Comparison of ENCODE assay signal across 8 mouse cellular contexts in the genomic region with DNA sequence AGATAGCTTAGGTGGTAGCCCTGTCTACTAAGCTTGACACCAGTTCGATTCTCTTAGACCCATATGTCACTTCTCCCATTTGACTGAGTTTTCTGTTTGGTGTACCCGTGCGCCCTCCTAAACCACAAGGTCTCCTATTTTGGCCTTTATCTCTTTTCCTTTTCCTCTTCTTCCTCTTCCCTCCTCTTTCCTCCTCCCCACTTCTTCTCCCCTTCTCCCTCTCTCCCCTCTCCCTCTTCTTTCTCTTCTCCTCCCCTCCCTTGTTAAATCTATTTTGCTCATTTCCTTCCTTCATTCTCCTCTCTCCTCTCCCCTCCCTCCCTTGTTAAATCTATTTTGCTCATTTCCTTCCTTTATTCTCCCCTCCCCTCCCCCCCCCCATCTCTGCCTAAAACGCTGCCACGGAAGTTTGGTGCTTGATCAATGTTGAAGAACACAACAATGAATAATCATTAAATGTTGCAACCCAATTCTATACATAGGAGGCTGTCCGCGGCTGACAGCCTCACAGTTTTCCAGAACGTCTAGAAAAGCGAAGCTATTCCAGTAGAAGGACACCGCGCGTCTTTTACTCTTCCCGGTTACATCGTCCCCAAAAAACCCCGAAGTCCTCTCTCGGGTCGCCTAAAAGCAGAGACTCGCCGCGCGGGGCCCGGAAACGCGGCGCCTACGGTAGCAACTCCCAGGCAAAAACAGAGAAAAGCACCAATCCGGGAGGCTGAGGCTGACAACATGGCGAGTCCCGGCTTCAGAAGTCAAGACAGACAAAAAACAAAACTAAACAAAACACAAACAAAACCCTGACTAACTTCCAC. TPM values are rescaled to one million over a fixed set of nuclear protein-coding genes. Genes with fewer than 3 reads are reported as not detected.
A peak's percentile ranks its signal among the peaks of the same experiment; 100 is the strongest.
DNase-seq lines count a peak whose midpoint lies in the region; ATAC-seq and TF ChIP-seq lines count a peak whose summit lies in the region.

No protein-coding gene starts in this region.

- no peaks in the 10 kb centered on the region; the same call in 1 of the 2 replicates for H3K36me3 ChIP-seq in heart, embryonic 12.5 days
- H3K36me3 ChIP-seq in CH12.LX (replicated peaks in 1 of 2; ENCODE audit: control insufficient read depth in 1 of 2, insufficient read depth in 1 of 2, low read length in 1 of 2): peaks cover 8 to 23% of the 10 kb centered on the region in 2 experiments
- H3K36me3 ChIP-seq in limb, embryonic 15.5 days: 0 out of 2 replicates have a peak, but pooled peaks cover 2% of the 10 kb centered on the region
- no peaks in the 10 kb centered on the region for H3K36me3 ChIP-seq in stomach, embryonic 15.5 days

- peaks cover 40% of the 10 kb centered on the region for H3K79me2 ChIP-seq in CH12.LX (replicated peaks; ENCODE audit: control insufficient read depth, extremely low read depth, insufficient read depth, poor library complexity, severe bottlenecking)

- WGBS in heart, embryonic 12.5 days: 7% methylated on average over 29 of the region's 29 CpGs
- WGBS in limb, embryonic 15.5 days: 9% methylated on average over 29 of the region's 29 CpGs
- WGBS in stomach, embryonic 15.5 days: 8% methylated on average over 29 of the region's 29 CpGs

- in situ Hi-C loops in CH12.LX (cut with MboI; ENCODE audit: low pct_ligation_motif_present, low pct_unique_long_range_greater_than_20kb, low sequenced_read_pairs): no loop called here

- H3K27me3 ChIP-seq in heart, embryonic 12.5 days (replicated peaks): no peaks in the 10 kb centered on the region
- no peaks in the 10 kb centered on the region for H3K27me3 ChIP-seq in CH12.LX (replicated peaks)
- no peaks in the 10 kb centered on the region for H3K27me3 ChIP-seq in limb, embryonic 15.5 days
- H3K27me3 ChIP-seq in stomach, embryonic 15.5 days (replicated peaks): no peaks in the 10 kb centered on the region

- TF ChIP-seq CTCF in CH12.LX (conservative IDR thresholded peaks at IDR 0.05 in 1 of 2, IDR thresholded peaks at IDR 0.05 in 1 of 2; ENCODE audit: low read depth in 2 of 2, low read length in 2 of 2): no peak

- dilution Hi-C loops in CH12.LX (cut with MboI; ENCODE audit: extremely low pct_ligation_motif_present, extremely low pct_unique_long_range_greater_than_20kb, low sequenced_read_pairs): no loop called here

- TF ChIP-seq EP300 in CH12.LX (IDR thresholded peaks at IDR 0.05; ENCODE audit: low read length): peak; percentile 33; the same call in 1 of the 2 replicates

- TF ChIP-seq POLR2A in CH12.LX (IDR thresholded peaks at IDR 0.05; ENCODE audit: low read depth, low read length): no peak; the same call in 1 of the 2 replicates

- intact Hi-C loops in heart, postnatal 10 days (cut with DNase I): loop anchor here (5.0 kb wide), 1 partner anchor 169 kb away; a partner anchor contains a TSS

- H3K4me2 ChIP-seq in heart, embryonic 12.5 days: peak overlapping the region; percentile 97
- peak overlapping the region; percentile 93 for H3K4me2 ChIP-seq in CH12.LX (ENCODE audit: insufficient read depth, low read depth, poor library complexity, severe bottlenecking)
- peak overlapping the region; percentile 56 for H3K4me2 ChIP-seq in limb, embryonic 15.5 days
- peak overlapping the region; percentile 64 for H3K4me2 ChIP-seq in stomach, embryonic 15.5 days

- H3K9me3 ChIP-seq in heart, embryonic 12.5 days (replicated peaks): no peaks in the 10 kb centered on the region
- no peaks in the 10 kb centered on the region for H3K9me3 ChIP-seq in CH12.LX (replicated peaks; ENCODE audit: low read length)
- no peaks in the 10 kb centered on the region for H3K9me3 ChIP-seq in limb, embryonic 15.5 days
- H3K9me3 ChIP-seq in stomach, embryonic 15.5 days: no peaks in the 10 kb centered on the region

- no peak for TF ChIP-seq RAD21 in CH12.LX (IDR thresholded peaks at IDR 0.05; ENCODE audit: low read depth, low read length)

- H3K9ac ChIP-seq in heart, embryonic 12.5 days: peak overlapping the region; percentile 88
- H3K9ac ChIP-seq in CH12.LX (ENCODE audit: insufficient read depth, low read depth): peak overlapping the region; percentile 94
- peak overlapping the region; percentile 53 for H3K9ac ChIP-seq in limb, embryonic 15.5 days
- peak overlapping the region; percentile 63; the same call in 1 of the 2 replicates for H3K9ac ChIP-seq in stomach, embryonic 15.5 days

- peak overlapping the region; percentile 92 for H3K4me3 ChIP-seq in heart, embryonic 12.5 days
- H3K4me3 ChIP-seq in CH12.LX (replicated peaks in 1 of 3; ENCODE audit: low read depth in 2 of 3, low read length in 2 of 3, poor library complexity in 1 of 3): peak overlapping the region; percentile 63 to 70 (median 66)
- peak overlapping the region; percentile 83 for H3K4me3 ChIP-seq in limb, embryonic 15.5 days
- peak overlapping the region; percentile 90 for H3K4me3 ChIP-seq in stomach, embryonic 15.5 days (replicated peaks)

- no peak for DNase-seq in heart, postnatal 10 days
- no peak for DNase-seq in CH12.LX (ENCODE audit: extremely low read depth)
- DNase-seq in gastrocnemius, adult 8-10 months (ENCODE audit: low spot score in 2 of 2): no peak
- no peak for DNase-seq in kidney, postnatal 25 days

- peak overlapping the region; percentile 87 for H3K27ac ChIP-seq in heart, embryonic 12.5 days (ENCODE audit: poor library complexity, severe bottlenecking)
- H3K27ac ChIP-seq in CH12.LX (ENCODE audit: insufficient read depth, low read depth): peak overlapping the region; percentile 79
- H3K27ac ChIP-seq in limb, embryonic 15.5 days: peak overlapping the region; percentile 93
- peak overlapping the region; percentile 98 for H3K27ac ChIP-seq in stomach, embryonic 15.5 days

- peaks cover 17% of the 10 kb centered on the region for H3K4me1 ChIP-seq in heart, embryonic 12.5 days (replicated peaks)
- peaks cover 2 to 3% of the 10 kb centered on the region in 2 experiments; a peak in 3 of 4 replicates for H3K4me1 ChIP-seq in CH12.LX (ENCODE audit: control insufficient read depth in 1 of 2, insufficient read depth in 2 of 2)
- H3K4me1 ChIP-seq in limb, embryonic 15.5 days: peaks cover 15% of the 10 kb centered on the region
- H3K4me1 ChIP-seq in stomach, embryonic 15.5 days: peaks cover 13% of the 10 kb centered on the region

- ATAC-seq in heart, embryonic 12.5 days (ENCODE audit: insufficient number of reproducible peaks, low FRiP score): peak; percentile 60
- ATAC-seq in erythroblast, adult 5-6 weeks (replicated peaks; ENCODE audit: low FRiP score, poor library complexity, severe bottlenecking): peak; percentile 75
- peak; percentile 64 for ATAC-seq in limb, embryonic 15.5 days (ENCODE audit: insufficient number of reproducible peaks, low FRiP score, low TSS enrichment, low read depth)
- peak; percentile 48; the same call in 1 of the 2 replicates for ATAC-seq in stomach, embryonic 15.5 days (ENCODE audit: insufficient read depth, low FRiP score, low read depth)

TF ChIP-seq in CH12.LX, 34 proteins besides CTCF, POLR2A, EP300 and RAD21 (continues in another document):
- peak; percentile 31; the same call in 1 of the 2 replicates for TF ChIP-seq ELF1 (IDR thresholded peaks at IDR 0.05; ENCODE audit: low read depth, low read length)
- TF ChIP-seq SIN3A (IDR thresholded peaks at IDR 0.05; ENCODE audit: low read length): no peak; the same call in 1 of the 2 replicates
- TF ChIP-seq ZNF384 (IDR thresholded peaks at IDR 0.05; ENCODE audit: low read depth, low read length): no peak
- no peak for TF ChIP-seq JUND (conservative IDR thresholded peaks at IDR 0.05; ENCODE audit: low read depth, low read length)
- TF ChIP-seq JUN (IDR thresholded peaks at IDR 0.05; ENCODE audit: insufficient read depth, low read depth, low read length): no peak
- no peak; the same call in 1 of the 2 replicates for TF ChIP-seq ZMIZ1 (IDR thresholded peaks at IDR 0.05; ENCODE audit: low read depth, low read length)
- TF ChIP-seq NELFE (IDR thresholded peaks at IDR 0.05; ENCODE audit: low read depth, low read length): no peak

RNA-seq across cellular contexts. Expression of a gene that starts 0.8 kb away (rescaled TPM):
- 47.4 and 49.1 TPM in 2 replicates for polyA plus RNA-seq in heart, embryonic 12.5 days (2016; fragmentation: Nextera tagmentation; extraction: Ambion mirVana)
- 10 to 100 TPM; 21.5 to 21.9 TPM for total RNA-seq in heart, postnatal 10 days (2021)
- total RNA-seq in CH12.LX (2012; rRNA removed) (66.6 and 90.4 TPM in 2 replicates), CH12.LX (2014; rRNA removed) (55.5 and 55.9 TPM in 2 replicates)
- polyA plus RNA-seq in CH12.LX (2012; ENCODE audit: insufficient read length, low read depth): 169 and 197 TPM in 2 replicates
- 10.6 and 20.5 TPM in 2 replicates for total RNA-seq in erythroblast, adult 5-6 weeks (2015; ENCODE audit: low replicate concordance)
- total RNA-seq in erythroblast, adult 5-6 weeks (2017; ENCODE audit: low replicate concordance): 10.9 and 11.8 TPM in 2 replicates
- 68.7 and 71.3 TPM in 2 replicates for polyA plus RNA-seq in limb, embryonic 15.5 days (2015; fragmentation: Nextera tagmentation; extraction: Ambion mirVana)
- 62.6 and 65.5 TPM in 2 replicates for polyA plus RNA-seq in stomach, embryonic 15.5 days (2015; fragmentation: Nextera tagmentation; extraction: Ambion mirVana)
- total RNA-seq in gastrocnemius, adult 8-10 months (2022): 10 to 100 TPM; 17.8 to 28.6 (median 23.8) TPM

RNA-seq across cellular contexts. Expression of a gene that starts 11.4 kb away (rescaled TPM):
- 15.2 and 15.9 TPM in 2 replicates for polyA plus RNA-seq in heart, embryonic 12.5 days (2016; fragmentation: Nextera tagmentation; extraction: Ambion mirVana)
- 10 to 100 TPM; 12.7 to 12.8 TPM for total RNA-seq in heart, postnatal 10 days (2021)
- total RNA-seq in CH12.LX (2012; rRNA removed) (13.6 and 17.2 TPM in 2 replicates), CH12.LX (2014; rRNA removed) (17.4 and 19.9 TPM in 2 replicates)
- 21.8 and 22.3 TPM in 2 replicates for polyA plus RNA-seq in CH12.LX (2012; ENCODE audit: insufficient read length, low read depth)
- 2.9 and 3.6 TPM in 2 replicates for total RNA-seq in erythroblast, adult 5-6 weeks (2015; ENCODE audit: low replicate concordance)
- 3.7 and 6.7 TPM in 2 replicates for total RNA-seq in erythroblast, adult 5-6 weeks (2017; ENCODE audit: low replicate concordance)
- 9.2 and 10.6 TPM in 2 replicates for polyA plus RNA-seq in limb, embryonic 15.5 days (2015; fragmentation: Nextera tagmentation; extraction: Ambion mirVana)
- polyA plus RNA-seq in stomach, embryonic 15.5 days (2015; fragmentation: Nextera tagmentation; extraction: Ambion mirVana): 16.8 and 18.3 TPM in 2 replicates
- 1 to 10 TPM; 5.6 to 6.6 (median 6.4) TPM for total RNA-seq in gastrocnemius, adult 8-10 months (2022)

RNA-seq across cellular contexts. Expression of a gene that starts 25.8 kb away (rescaled TPM):
- 0.24 TPM in 1 of 2 replicates, not detected in the other for polyA plus RNA-seq in heart, embryonic 12.5 days (2016; fragmentation: Nextera tagmentation; extraction: Ambion mirVana)
- under 1 TPM; 0.17 to 0.31 TPM for total RNA-seq in heart, postnatal 10 days (2021)
- total RNA-seq in CH12.LX (2012; rRNA removed): 477 and 729 TPM in 2 replicates
- 1,234 and 1,319 TPM in 2 replicates for total RNA-seq in CH12.LX (2014; rRNA removed)
- 336 and 364 TPM in 2 replicates for polyA plus RNA-seq in CH12.LX (2012; ENCODE audit: insufficient read length, low read depth)
- 73.6 and 78.4 TPM in 2 replicates for total RNA-seq in erythroblast, adult 5-6 weeks (2015; ENCODE audit: low replicate concordance)
- 36.3 and 37.8 TPM in 2 replicates for total RNA-seq in erythroblast, adult 5-6 weeks (2017; ENCODE audit: low replicate concordance)
- 0.29 and 0.33 TPM in 2 replicates for polyA plus RNA-seq in limb, embryonic 15.5 days (2015; fragmentation: Nextera tagmentation; extraction: Ambion mirVana)
- 0.19 and 0.27 TPM in 2 replicates for polyA plus RNA-seq in stomach, embryonic 15.5 days (2015; fragmentation: Nextera tagmentation; extraction: Ambion mirVana)
- under 1 TPM; 0.13 to 0.48 (median 0.39) TPM for total RNA-seq in gastrocnemius, adult 8-10 months (2022)

Comparison
In these comparisons a context has a peak if more than half of its experiments do, and no peak if none do; other contexts are left out.
1. RNA of a gene that starts 25.8 kb away (total RNA-seq): 477 to 1,319 TPM in CH12.LX and 36.3 to 78.4 TPM in erythroblast, adult 5-6 weeks; 0.13 to 0.48 TPM in gastrocnemius, adult 8-10 months and 0.17 to 0.31 TPM in heart, postnatal 10 days; every median in the first group is over 10 times any median in the second.
2. Peak in every context shown above with its lines, with median percentiles within 50 percentile points of each other: ATAC-seq, H3K27ac ChIP-seq, H3K4me2 ChIP-seq, H3K4me3 ChIP-seq and H3K9ac ChIP-seq.